Mouse (Mus musculus) naive thymus-derived CD4-positive, alpha-beta T cell, adult 5 months (primary cell): ENCODE data around the gene Gm21776. TPM values are rescaled to one million over a fixed set of nuclear protein-coding genes. Genes with fewer than 3 reads are reported as not detected.

Experiments used
- polyA plus RNA-seq: library from polyadenylated mRNA; unstranded; fragments of 100-300 nt; shearing (Covaris generic); gene quantifications from one replicate; pipeline ENCODE4 v1.2.1, GENCODE M21; 2017

Gene Gm21776
- not detected for polyA plus RNA-seq

DNA sequence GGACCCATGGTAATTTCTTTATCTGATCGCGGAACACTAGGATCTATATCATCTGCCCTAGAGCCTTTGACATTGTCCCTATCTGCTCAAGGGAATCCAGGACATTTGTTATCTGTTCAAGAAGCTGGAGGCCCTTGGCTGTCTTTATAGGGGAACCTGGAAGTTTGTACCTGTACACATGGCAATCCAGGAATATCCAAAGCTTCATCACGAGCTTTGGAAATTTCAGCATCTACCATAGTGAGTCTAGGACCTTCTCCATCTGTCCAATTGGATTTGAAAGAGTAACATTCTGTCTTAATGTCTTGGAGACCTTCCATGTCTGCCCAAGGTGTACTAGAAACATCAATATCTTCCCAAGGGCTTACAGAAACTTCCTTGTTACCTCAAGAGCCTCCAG is at the start of gene Gm21776:
Gm21776 (plus strand) TSS at position 301 of the 400 bp plus-strand sequence.

